Mouse (Mus musculus) ES-E14 (cell line): ENCODE results near the gene Olfml1.

Experiments used
- CHD2 ChIP-seq: IDR thresholded peaks from 2 replicates; pipeline ENCODE4 v1.6.1; 2014; ENCODE audit warnings: mild to moderate bottlenecking, low read depth, low read length, inconsistent platforms
- HCFC1 ChIP-seq: IDR thresholded peaks from 2 replicates; pipeline ENCODE4 v1.6.1; 2012; ENCODE audit warnings: low read length, inconsistent platforms, borderline replicate concordance; ENCODE audit not compliant: insufficient read depth

GRCm38 (mm10) chr7:107610880-107611279 is 43.6 kb downstream of the Olfml1 start:
- TF ChIP-seq CHD2 (no peak), HCFC1 (no peak)
